Mouse (Mus musculus): ENCODE results near the gene Vav1.

The Vav1 gene

GRCm38 (mm10) chr17:57339298-57339697 is 60.4 kb downstream of the Vav1 start:
- no peak for DNase-seq (ENCODE audit: low read depth)

DNA sequence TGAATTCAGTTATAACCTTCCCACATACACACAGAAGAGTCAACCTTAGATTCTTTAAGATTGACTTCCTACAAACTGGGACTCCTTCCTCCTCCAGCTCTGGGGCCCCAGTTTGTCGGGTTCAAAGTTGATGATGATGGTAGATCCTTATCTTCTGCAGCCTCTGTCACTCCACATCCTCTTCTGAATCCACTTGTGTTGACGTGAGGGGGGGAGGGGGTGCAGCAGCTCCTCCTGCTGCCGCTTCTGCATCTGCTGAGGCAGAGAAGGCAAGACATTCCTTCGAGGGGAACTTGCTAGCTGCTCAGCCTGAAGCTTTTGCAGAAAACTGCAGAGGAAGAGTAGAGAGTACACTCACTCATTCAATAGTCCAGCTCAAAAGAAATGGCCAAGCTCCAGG is 62.7 kb downstream of the Vav1 start:
- DNase-seq (ENCODE audit: low read depth): peak; percentile 42

GRCm38 (mm10) chr17:57344029-57344707 is 65.3 kb downstream of the Vav1 start:
- peak; percentile 77 for DNase-seq (ENCODE audit: low read depth)

DNA sequence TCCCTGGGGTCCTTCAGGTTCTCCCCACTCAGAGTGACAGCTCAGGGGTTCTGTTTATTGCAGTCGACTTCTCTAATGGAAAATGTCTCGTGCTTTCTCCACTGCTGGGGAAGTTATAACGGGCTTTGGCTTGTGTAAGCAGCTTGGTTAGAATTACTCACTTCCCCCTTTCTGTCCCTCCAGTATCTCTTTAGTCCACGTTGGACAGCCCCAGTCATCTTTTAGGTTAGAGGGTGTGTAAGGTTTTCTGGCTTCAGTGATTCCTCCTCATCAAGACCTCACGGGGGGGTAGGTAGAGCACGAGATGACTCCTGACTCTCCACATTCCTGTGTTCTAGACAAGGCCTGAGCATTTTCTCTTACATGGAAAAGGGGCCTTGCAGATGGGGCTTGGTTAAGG is 68.1 kb downstream of the Vav1 start:
- peak; percentile 95 for DNase-seq (ENCODE audit: low read depth)

- DNase-seq (ENCODE audit: low read depth): peak; percentile 78
Observed at GRCm38 (mm10) chr17:57347781-57348180, 68.9 kb downstream of the Vav1 start.

DNA sequence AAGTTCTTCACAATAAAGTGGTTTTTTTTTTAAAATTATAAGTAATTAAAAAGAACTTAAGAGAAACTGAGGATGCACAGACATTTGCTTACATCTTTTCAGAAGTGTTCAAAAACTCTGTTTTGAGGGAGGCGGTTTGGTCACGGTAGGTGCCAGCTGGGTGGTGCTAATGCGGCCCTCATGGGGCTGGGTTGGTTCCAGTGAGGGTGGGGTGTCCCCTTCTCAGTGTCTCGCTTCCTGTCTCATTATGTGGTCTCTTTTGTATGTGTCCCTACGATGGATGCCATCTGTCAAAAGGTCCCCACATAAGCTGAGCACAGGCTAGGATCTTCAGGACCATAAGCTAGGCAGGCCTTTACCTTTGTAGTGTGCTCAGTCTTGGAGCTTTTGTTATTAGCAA is 70.2 kb downstream of the Vav1 start:
- no peak for DNase-seq (ENCODE audit: low read depth)

GRCm38 (mm10) chr17:57350212-57350611 is 71.3 kb downstream of the Vav1 start:
- DNase-seq (ENCODE audit: low read depth): no peak

GRCm38 (mm10) chr17:57351107-57351506 is 72.2 kb downstream of the Vav1 start:
- DNase-seq (ENCODE audit: low read depth): no peak

GRCm38 (mm10) chr17:57358441-57358840 is 79.5 kb downstream of the Vav1 start, which contains the start of gene Adgre1:
Gene Adgre1 (plus strand): TSS chr17:57358691.
- peak; percentile 71 for DNase-seq (ENCODE audit: low read depth)

DNA sequence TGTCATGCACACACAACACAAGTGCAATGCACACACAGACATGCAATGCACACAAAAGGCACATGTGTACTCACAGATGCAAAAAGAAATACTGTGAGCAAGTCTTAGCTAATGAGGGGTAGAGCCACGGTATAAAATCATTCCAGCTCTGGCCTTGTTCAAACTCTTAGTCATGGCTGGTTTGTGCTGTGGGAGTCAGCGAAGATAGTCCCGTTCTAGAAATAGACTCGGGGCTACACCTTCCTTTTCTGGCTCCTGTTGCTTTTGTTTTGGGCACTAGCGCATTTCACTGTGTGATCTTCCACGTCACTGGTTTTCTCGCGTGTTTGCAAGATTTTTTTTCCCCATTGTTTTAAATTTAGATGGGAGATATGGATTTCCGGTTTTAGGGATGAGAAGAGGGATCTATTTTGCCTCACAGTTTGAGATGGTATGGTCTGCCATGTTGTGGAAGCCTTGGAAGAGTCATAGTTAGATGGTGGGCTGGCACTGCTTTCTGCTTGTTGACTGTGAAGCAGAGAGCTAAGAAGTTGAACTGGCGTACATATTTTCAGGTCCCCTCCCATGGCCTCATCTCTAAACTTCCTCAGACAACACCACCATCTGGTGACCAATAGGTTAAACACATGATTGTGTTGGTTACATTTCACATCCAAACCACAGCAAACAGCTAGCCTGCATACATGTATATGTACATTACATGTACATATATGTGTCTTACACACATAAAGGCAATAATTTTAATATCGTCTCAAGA is 80.8 kb downstream of the Vav1 start:
- peak; percentile 49 for DNase-seq (ENCODE audit: low read depth)
